Mouse (Mus musculus) embryonic facial prominence, embryonic 11.5 days (tissue): Measurements from ENCODE around the gene Pnldc1. TPM values are rescaled to one million over a fixed set of nuclear protein-coding genes. Genes with fewer than 3 reads are reported as not detected.

Experiments used
- ATAC-seq: fragments of 200-750 bp; cut with Nextera tagmentation; replicated peaks from 2 replicates; pipeline ENCODE4 v1.8.0; 2017; ENCODE audit warnings: low read depth; ENCODE audit not compliant: insufficient number of reproducible peaks, low FRiP score, low TSS enrichment
- DNase-seq: peaks from one replicate; pipeline ENCODE4 v3.0.0-alpha.2; 2015; ENCODE audit warnings: low spot score
- H3K27ac ChIP-seq: fragments of 300-500 bp; sonication (generic); replicated peaks from 2 replicates; pipeline ENCODE4 v1.5.1; 2014; ENCODE audit warnings: mild to moderate bottlenecking, low read depth, low read length, control low read depth
- H3K27me3 ChIP-seq: fragments of 300-500 bp; sonication (generic); 2 replicates; pipeline ENCODE4 v1.6.1; 2014; ENCODE audit warnings: mild to moderate bottlenecking, low read length, moderate library complexity, mixed read lengths; ENCODE audit not compliant: control insufficient read depth, insufficient read depth
- H3K36me3 ChIP-seq: fragments of 300-500 bp; sonication (generic); replicated peaks from 2 replicates; pipeline ENCODE4 v1.6.1; 2014; ENCODE audit warnings: low read depth, mild to moderate bottlenecking, low read length, moderate library complexity, mixed read lengths; ENCODE audit not compliant: control insufficient read depth, insufficient read depth
- H3K4me1 ChIP-seq: fragments of 300-500 bp; sonication (generic); 2 replicates; pipeline ENCODE4 v1.6.1; 2014; ENCODE audit warnings: low read length, mixed read lengths; ENCODE audit not compliant: control insufficient read depth, insufficient read depth
- H3K4me2 ChIP-seq: fragments of 300-500 bp; sonication (generic); 2 replicates; pipeline ENCODE4 v1.6.1; 2014; ENCODE audit warnings: low read depth, mild to moderate bottlenecking, control low read depth, low read length, moderate library complexity
- H3K4me3 ChIP-seq: fragments of 300-500 bp; sonication (generic); 2 replicates; pipeline ENCODE4 v1.5.1; 2014; ENCODE audit warnings: low read depth, low read length, control low read depth
- H3K9ac ChIP-seq: fragments of 300-500 bp; sonication (generic); replicated peaks from 2 replicates; pipeline ENCODE4 v1.6.1; 2014; ENCODE audit warnings: mild to moderate bottlenecking, control low read depth, low read length
- H3K9me3 ChIP-seq: fragments of 300-500 bp; sonication (generic); replicated peaks from 2 replicates; pipeline ENCODE4 v1.6.1; 2016; ENCODE audit warnings: mild to moderate bottlenecking, low read length, inconsistent platforms, mixed read lengths; ENCODE audit not compliant: control insufficient read depth
- WGBS: fragments of 180-500 bp; shearing (Covaris S2); extraction: QIAGEN DNeasy Blood & Tissue Kit; methylation state at CpG from one replicate; pipeline ENCODE4 v1.1.7; 2014; 5-methylcytosine and 5-hydroxymethylcytosine counted together
- polyA plus RNA-seq: library from polyadenylated mRNA; unstranded; fragments of >200 nt; fragmentation: Nextera tagmentation; extraction: Ambion mirVana; gene quantifications from 2 replicates; pipeline ENCODE4 v1.2.1, GENCODE M21; 2014

Gene Pnldc1
- polyA plus RNA-seq, 1 experiment from 2014 or later, result 2.3 TPM

- no peak overlapping the region for H3K4me3 ChIP-seq
- no peak overlapping the region for H3K4me2 ChIP-seq
- no peak for DNase-seq
- no peaks in the 10 kb centered on the region for H3K27me3 ChIP-seq
- WGBS, result 86% methylated on average over 8 of the region's 8 CpGs
- H3K27ac ChIP-seq, result no peak overlapping the region
- no peaks in the 10 kb centered on the region for H3K9me3 ChIP-seq
- no peaks in the 10 kb centered on the region for H3K4me1 ChIP-seq
- H3K9ac ChIP-seq, result no peak overlapping the region
- no peak for ATAC-seq
- no peaks in the 10 kb centered on the region for H3K36me3 ChIP-seq
These were observed 60.1 kb downstream of the Pnldc1 start for GRCm38 (mm10) chr17:12849778-12850382.

GRCm38 (mm10) chr17:12847736-12848135 lies 62.3 kb downstream of the Pnldc1 start:
- 61% methylated on average over 4 of the region's 4 CpGs for WGBS
- Histone ChIP-seq H3K4me1 (no peaks in the 10 kb centered on the region), H3K9me3 (no peaks in the 10 kb centered on the region), H3K27me3 (no peaks in the 10 kb centered on the region), H3K4me3 (no peak overlapping the region), H3K36me3 (no peaks in the 10 kb centered on the region), H3K27ac (no peak overlapping the region), H3K9ac (no peak overlapping the region), H3K4me2 (no peak overlapping the region)
- DNase-seq (no peak), ATAC-seq (no peak)

- no peak overlapping the region for H3K27ac ChIP-seq
- ATAC-seq (no peak), DNase-seq (no peak)
These were observed 63.6 kb downstream of the Pnldc1 start for GRCm38 (mm10) chr17:12846474-12846873.

GRCm38 (mm10) chr17:12845862-12846261 lies 64.2 kb downstream of the Pnldc1 start:
- H3K9me3 ChIP-seq, result no peaks in the 10 kb centered on the region
- no peak overlapping the region for H3K27ac ChIP-seq
- WGBS, result 22% methylated on average over 5 of the region's 5 CpGs
- H3K27me3 ChIP-seq, result no peaks in the 10 kb centered on the region
- H3K4me3 ChIP-seq, result no peak overlapping the region
- H3K4me2 ChIP-seq, result no peak overlapping the region
- ATAC-seq (no peak), DNase-seq (no peak)
- no peak overlapping the region for H3K9ac ChIP-seq
- H3K4me1 ChIP-seq, result no peaks in the 10 kb centered on the region
- H3K36me3 ChIP-seq, result no peaks in the 10 kb centered on the region

More at GRCm38 (mm10) chr17:12846474-12846873, 63.6 kb downstream of the Pnldc1 start:
- H3K4me1 ChIP-seq, result no peaks in the 10 kb centered on the region
- no peak overlapping the region for H3K9ac ChIP-seq
- H3K4me2 ChIP-seq, result no peak overlapping the region
- no peaks in the 10 kb centered on the region for H3K9me3 ChIP-seq
- no peaks in the 10 kb centered on the region for H3K36me3 ChIP-seq
- H3K27me3 ChIP-seq, result no peaks in the 10 kb centered on the region
- 73% methylated on average over 5 of the region's 5 CpGs for WGBS
- no peak overlapping the region for H3K4me3 ChIP-seq

- DNase-seq (no peak), ATAC-seq (no peak)
- H3K27me3 ChIP-seq, result no peaks in the 10 kb centered on the region
- no peak overlapping the region for H3K4me3 ChIP-seq
- no peaks in the 10 kb centered on the region for H3K4me1 ChIP-seq
- no peaks in the 10 kb centered on the region for H3K9me3 ChIP-seq
- no peak overlapping the region for H3K4me2 ChIP-seq
- H3K9ac ChIP-seq, result no peak overlapping the region
- 85% methylated on average over 4 of the region's 4 CpGs for WGBS
- H3K36me3 ChIP-seq, result no peaks in the 10 kb centered on the region
- H3K27ac ChIP-seq, result no peak overlapping the region
These were observed 65.5 kb downstream of the Pnldc1 start for GRCm38 (mm10) chr17:12844540-12844939.

GRCm38 (mm10) chr17:12843826-12844225 lies 66.2 kb downstream of the Pnldc1 start:
- WGBS, result 79% methylated on average over 6 of the region's 6 CpGs
- Histone ChIP-seq H3K4me1 (no peaks in the 10 kb centered on the region), H3K4me3 (no peak overlapping the region), H3K4me2 (no peak overlapping the region), H3K27ac (no peak overlapping the region), H3K9me3 (no peaks in the 10 kb centered on the region), H3K27me3 (no peaks in the 10 kb centered on the region), H3K36me3 (no peaks in the 10 kb centered on the region), H3K9ac (no peak overlapping the region)
- ATAC-seq, result no peak
- no peak for DNase-seq

- Histone ChIP-seq H3K9me3 (no peaks in the 10 kb centered on the region), H3K9ac (no peak overlapping the region), H3K4me3 (no peak overlapping the region), H3K36me3 (no peaks in the 10 kb centered on the region), H3K27me3 (no peaks in the 10 kb centered on the region), H3K4me1 (no peaks in the 10 kb centered on the region), H3K27ac (no peak overlapping the region), H3K4me2 (no peak overlapping the region)
- no peak for ATAC-seq
- WGBS, result 63% methylated on average over 10 of the region's 10 CpGs
- DNase-seq, result no peak
These were observed 70.4 kb downstream of the Pnldc1 start for GRCm38 (mm10) chr17:12839475-12840267.
